In the genomic region with DNA sequence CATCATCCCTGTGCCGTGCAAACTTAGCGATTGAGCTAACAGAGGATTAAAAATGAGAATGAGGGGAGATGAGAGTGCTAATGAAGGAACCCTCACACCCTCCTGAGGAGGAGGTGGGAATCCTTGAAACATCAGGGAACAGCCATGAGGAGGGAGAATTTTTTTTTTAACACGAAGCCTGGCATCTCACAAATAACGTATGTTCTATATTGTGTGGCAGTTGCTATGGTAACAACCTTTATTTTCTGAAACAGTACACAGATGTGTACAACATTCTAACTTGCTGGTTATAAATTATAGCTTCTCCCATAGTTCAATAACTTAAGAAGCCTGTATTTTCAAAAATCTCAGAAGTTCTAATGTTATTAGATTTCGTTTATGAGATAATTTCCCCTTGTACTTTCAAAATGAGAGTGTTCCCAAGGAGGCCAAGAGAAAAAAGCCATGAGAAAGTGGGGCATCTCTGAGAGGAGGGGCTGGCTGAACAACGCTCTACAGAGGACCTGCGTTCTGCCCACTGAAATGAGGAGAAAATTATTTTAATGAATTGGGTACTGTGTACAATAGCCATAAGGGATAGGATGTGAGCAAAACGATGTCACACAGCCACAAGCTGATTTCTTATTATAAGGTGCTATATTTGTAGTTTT, we compare ENCODE assay signal across 12 mouse cellular contexts.
"Had no signal": no experiment of that assay in that cellular context is flagged by ENCODE, and none has a peak within 500 bp of the region (broad histone marks: within the 10 kb centered on the region; RNA-seq: fewer than 3 reads in every experiment).

No protein-coding gene starts in this region.

- DNase-seq: kidney, adult 2 months; kidney, postnatal 14 days; lung, embryonic 14.5 days; lung, postnatal 10 days; lung, postnatal 4 days; right cerebral cortex, adult 18-20 months; right cerebral cortex, postnatal 4 days; spleen, adult 18-20 months; thymus, adult 18-20 months; thymus, postnatal 14 days had no signal

- ATAC-seq: liver, embryonic 12.5 days; midbrain, embryonic 16.5 days had no signal
